Mouse (Mus musculus): ENCODE results near the gene Cebpzos. TPM values are rescaled to one million over a fixed set of nuclear protein-coding genes. Genes with fewer than 3 reads are reported as not detected.

Gene Cebpzos
- polyA plus RNA-seq, 1 experiment from 2014 or later = 95.5 TPM

- H3K27ac ChIP-seq (ENCODE audit: low read length) = no peak overlapping the region
- H3K4me1 ChIP-seq (replicated peaks; ENCODE audit: control insufficient read depth, insufficient read depth, low read length) = no peaks in the 10 kb centered on the region
- 65% methylated on average over 6 of the region's 6 CpGs for WGBS
- H3K9me3 ChIP-seq (ENCODE audit: control insufficient read depth, low read length) = no peaks in the 10 kb centered on the region
- no peak overlapping the region for H3K4me3 ChIP-seq (ENCODE audit: low read length)
- no peak for ATAC-seq (ENCODE audit: low read depth)
- H3K4me2 ChIP-seq (ENCODE audit: low read depth, low read length) = no peak overlapping the region
- peaks cover 34% of the 10 kb centered on the region for H3K36me3 ChIP-seq (ENCODE audit: control insufficient read depth, insufficient read depth, low read length)
- H3K9ac ChIP-seq (ENCODE audit: low read length) = no peak overlapping the region
- no peaks in the 10 kb centered on the region for H3K27me3 ChIP-seq (ENCODE audit: control insufficient read depth, insufficient read depth, low read depth, low read length)
Observed at GRCm38 (mm10) chr17:78959473-78959872, 43.2 kb downstream of the Cebpzos start.

GRCm38 (mm10) chr17:78964387-78964786, 48.1 kb downstream of the Cebpzos start:
- H3K27ac ChIP-seq (ENCODE audit: low read length) = no peak overlapping the region
- 66% methylated on average over 1 of the region's 1 CpGs for WGBS
- no peak for ATAC-seq (ENCODE audit: low read depth)

GRCm38 (mm10) chr17:78966092-78966883, 50.0 kb downstream of the Cebpzos start:
- WGBS = 69% methylated on average over 11 of the region's 11 CpGs
- no peaks in the 10 kb centered on the region for H3K27me3 ChIP-seq (ENCODE audit: control insufficient read depth, insufficient read depth, low read depth, low read length)
- no peak overlapping the region for H3K4me3 ChIP-seq (ENCODE audit: low read length)
- peak overlapping the region; percentile 64; the same call in 1 of the 2 replicates for H3K27ac ChIP-seq (ENCODE audit: low read length)
- H3K9me3 ChIP-seq (ENCODE audit: control insufficient read depth, low read length) = no peaks in the 10 kb centered on the region
- H3K36me3 ChIP-seq (ENCODE audit: control insufficient read depth, insufficient read depth, low read length) = peaks cover 11% of the 10 kb centered on the region
- no peaks in the 10 kb centered on the region; the same call in 1 of the 2 replicates for H3K4me1 ChIP-seq (replicated peaks; ENCODE audit: control insufficient read depth, insufficient read depth, low read length)
- peak overlapping the region; percentile 0; the same call in 1 of the 2 replicates for H3K4me2 ChIP-seq (ENCODE audit: low read depth, low read length)
- H3K9ac ChIP-seq (ENCODE audit: low read length) = no peak overlapping the region
- ATAC-seq (ENCODE audit: low read depth) = peak; percentile 89

More at GRCm38 (mm10) chr17:78964387-78964786, 48.1 kb downstream of the Cebpzos start:
- Histone ChIP-seq H3K4me3 (ENCODE audit: low read length) (no peak overlapping the region), H3K36me3 (ENCODE audit: control insufficient read depth, insufficient read depth, low read length) (peaks cover 20% of the 10 kb centered on the region), H3K9ac (ENCODE audit: low read length) (no peak overlapping the region), H3K27me3 (ENCODE audit: control insufficient read depth, insufficient read depth, low read depth, low read length) (no peaks in the 10 kb centered on the region), H3K4me2 (ENCODE audit: low read depth, low read length) (no peak overlapping the region), H3K4me1 (replicated peaks; ENCODE audit: control insufficient read depth, insufficient read depth, low read length) (no peaks in the 10 kb centered on the region; the same call in 1 of the 2 replicates), H3K9me3 (ENCODE audit: control insufficient read depth, low read length) (no peaks in the 10 kb centered on the region)

GRCm38 (mm10) chr17:78968500-78968899, 52.2 kb downstream of the Cebpzos start:
- H3K9me3 ChIP-seq (ENCODE audit: control insufficient read depth, low read length) = no peaks in the 10 kb centered on the region
- no peak for ATAC-seq (ENCODE audit: low read depth)
- no peak overlapping the region for H3K4me3 ChIP-seq (ENCODE audit: low read length)
- H3K4me1 ChIP-seq (replicated peaks; ENCODE audit: control insufficient read depth, insufficient read depth, low read length) = no peaks in the 10 kb centered on the region; the same call in 1 of the 2 replicates
- H3K9ac ChIP-seq (ENCODE audit: low read length) = no peak overlapping the region
- WGBS = 65% methylated on average over 3 of the region's 3 CpGs
- H3K4me2 ChIP-seq (ENCODE audit: low read depth, low read length) = no peak overlapping the region
- peaks cover 8% of the 10 kb centered on the region; the same call in 1 of the 2 replicates for H3K36me3 ChIP-seq (ENCODE audit: control insufficient read depth, insufficient read depth, low read length)
- H3K27me3 ChIP-seq (ENCODE audit: control insufficient read depth, insufficient read depth, low read depth, low read length) = no peaks in the 10 kb centered on the region
- H3K27ac ChIP-seq (ENCODE audit: low read length) = no peak overlapping the region

Other genes with a start within 250 kb of the Cebpzos start
- gene Strn, start 179.3 kb upstream of the Cebpzos start, polyA plus RNA-seq (2015; fragmentation: Nextera tagmentation; extraction: Ambion mirVana) = 5.2 TPM in 2 replicates
- 14.4 and 16.3 TPM in 2 replicates for gene Heatr5b, start 81.1 kb upstream of the Cebpzos start, polyA plus RNA-seq (2015; fragmentation: Nextera tagmentation; extraction: Ambion mirVana)
- 38.0 and 41.1 TPM in 2 replicates for gene Gpatch11, start 80.9 kb upstream of the Cebpzos start, polyA plus RNA-seq (2015; fragmentation: Nextera tagmentation; extraction: Ambion mirVana)
- 10.6 and 11.0 TPM in 2 replicates for gene Eif2ak2, start 33.9 kb upstream of the Cebpzos start, polyA plus RNA-seq (2015; fragmentation: Nextera tagmentation; extraction: Ambion mirVana)
- gene Sult6b1, start 9.5 kb upstream of the Cebpzos start, polyA plus RNA-seq (2015; fragmentation: Nextera tagmentation; extraction: Ambion mirVana) = 0.34 TPM in 1 of 2 replicates, not detected in the other
- gene Cebpz, start 20.6 kb downstream of the Cebpzos start, polyA plus RNA-seq (2015; fragmentation: Nextera tagmentation; extraction: Ambion mirVana) = 44.2 and 56.1 TPM in 2 replicates
- gene Ndufaf7, start 20.6 kb downstream of the Cebpzos start, polyA plus RNA-seq (2015; fragmentation: Nextera tagmentation; extraction: Ambion mirVana) = 54.0 and 56.8 TPM in 2 replicates
- gene Prkd3, start 104.3 kb downstream of the Cebpzos start, polyA plus RNA-seq (2015; fragmentation: Nextera tagmentation; extraction: Ambion mirVana) = 42.5 and 43.6 TPM in 2 replicates
- gene Qpct, start 135.4 kb downstream of the Cebpzos start, polyA plus RNA-seq (2015; fragmentation: Nextera tagmentation; extraction: Ambion mirVana) = 25.9 and 26.3 TPM in 2 replicates

Measured in lung, embryonic 16.5 days (tissue).